Mouse (Mus musculus): ENCODE measurements around the gene Serpini1. TPM values are rescaled to one million over a fixed set of nuclear protein-coding genes. Genes with fewer than 3 reads are reported as not detected.

Serpini1 gene
- 0.37 and 1.3 TPM in 2 replicates for polyA plus RNA-seq (2012; rRNA removed; ENCODE audit: low replicate concordance)

GRCm38 (mm10) chr3:75557292-75557691 lies at the start of gene Serpini1:
Serpini1 (plus strand) TSS chr3:75557547.

GRCm38 (mm10) chr3:75556695-75557291 lies 554 bp upstream of the Serpini1 start, which contains the start of gene Pdcd10:
Pdcd10 (minus strand) TSS chr3:75556856.

Other genes starting within 250 kb of the Serpini1 start
- gene Wdr49, start 75.4 kb upstream of the Serpini1 start, polyA plus RNA-seq (2012; rRNA removed; ENCODE audit: low replicate concordance) = not detected in 2 replicates
- 5.1 and 7.7 TPM in 2 replicates for gene Pdcd10, start 691 bp upstream of the Serpini1 start, polyA plus RNA-seq (2012; rRNA removed; ENCODE audit: low replicate concordance)
- gene Gm29133, start 190.7 kb downstream of the Serpini1 start, polyA plus RNA-seq (2012; rRNA removed; ENCODE audit: low replicate concordance) = not detected in 2 replicates

Measured in subcutaneous adipose tissue, adult 2 months (tissue).